Mouse (Mus musculus) heart, adult 2 months (tissue): Measurements from ENCODE around the gene Selenop.

Experiments
- CTCF ChIP-seq: fragments of 200-600 bp; IDR thresholded peaks from 2 replicates; pipeline ENCODE4 v1.8.1; 2022; ENCODE audit warnings: antibody characterized with exemption, mild to moderate bottlenecking, moderate library complexity
- EP300 ChIP-seq: fragments of 200-500 bp; IDR thresholded peaks from 2 replicates; pipeline ENCODE4 v1.6.1; 2011; ENCODE audit warnings: low read depth, low read length, control low read depth; ENCODE audit not compliant: insufficient read depth
- POLR2A ChIP-seq: fragments of 200-500 bp; IDR thresholded peaks from 2 replicates; pipeline ENCODE4 v1.6.1; 2011; ENCODE audit warnings: mild to moderate bottlenecking, low read depth, low read length, control low read depth; ENCODE audit not compliant: insufficient read depth

DNA sequence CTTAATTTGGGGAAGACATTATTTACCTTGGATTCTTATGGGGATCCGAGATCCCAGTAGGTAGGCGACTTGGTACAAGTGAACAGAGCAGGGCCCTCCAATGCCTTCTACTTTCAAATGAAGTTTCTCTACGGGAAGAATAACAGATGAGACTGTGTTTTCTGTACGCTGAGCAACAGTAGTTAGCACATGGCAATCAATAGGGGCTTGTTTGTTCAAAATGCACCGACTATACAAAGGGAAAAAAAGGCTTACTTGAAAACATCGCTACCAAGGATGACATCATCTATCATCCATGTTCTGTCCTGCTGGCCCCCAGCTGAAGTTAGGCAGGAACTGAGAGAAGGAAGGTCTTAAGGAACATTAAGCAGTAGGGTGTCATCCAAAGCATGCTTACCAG lies at the start of gene Selenop:
- TF ChIP-seq CTCF (no peak), POLR2A (no peak), EP300 (no peak)
